Mouse (Mus musculus) A20 (cell line): ENCODE results near the gene Ptges.
"Not testable (repeated sequence)": the region's sequence is repeated elsewhere in the genome, so short reads cannot be mapped to it uniquely, and the experiment has no call there.

Experiments used
- DNase-seq: peaks from one replicate; pipeline ENCODE4 v3.0.0-alpha.2; 2011; ENCODE audit warnings: low read depth, low spot score

The Ptges gene

GRCm38 (mm10) chr2:30929483-30930045 is at the start of gene Ptges:
TSS of gene Ptges (minus strand) at chr2:30929863.
- no peak for DNase-seq

- DNase-seq: peak; percentile 92
Observed at GRCm38 (mm10) chr2:30967352-30968327, 38.0 kb upstream of the Ptges start, which contains the start of gene Tor1a. TSS of gene Tor1a (minus strand) at chr2:30967933.

GRCm38 (mm10) chr2:30966826-30967225 is 37.2 kb upstream of the Ptges start:
- peak; percentile 61 for DNase-seq

DNA sequence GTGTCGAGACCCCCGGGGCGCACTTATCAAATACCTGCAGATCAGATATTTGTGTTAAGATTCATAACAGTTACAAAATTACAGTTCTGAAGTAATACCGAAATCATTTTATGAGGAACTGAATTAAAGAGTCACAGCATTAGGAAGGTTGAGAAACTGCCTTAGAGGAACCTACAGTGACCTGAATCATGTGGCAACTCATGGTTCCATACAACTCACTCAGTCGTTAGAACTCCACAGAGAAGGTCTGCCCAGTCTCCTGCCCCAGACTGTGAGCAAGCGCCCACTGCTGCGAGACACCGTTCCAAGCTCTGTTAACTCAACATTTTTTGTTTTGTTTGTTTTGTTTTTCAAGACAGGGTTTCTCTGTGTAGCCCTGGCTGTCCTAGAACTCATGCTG is 36.0 kb upstream of the Ptges start:
- DNase-seq: peak; percentile 33

DNA sequence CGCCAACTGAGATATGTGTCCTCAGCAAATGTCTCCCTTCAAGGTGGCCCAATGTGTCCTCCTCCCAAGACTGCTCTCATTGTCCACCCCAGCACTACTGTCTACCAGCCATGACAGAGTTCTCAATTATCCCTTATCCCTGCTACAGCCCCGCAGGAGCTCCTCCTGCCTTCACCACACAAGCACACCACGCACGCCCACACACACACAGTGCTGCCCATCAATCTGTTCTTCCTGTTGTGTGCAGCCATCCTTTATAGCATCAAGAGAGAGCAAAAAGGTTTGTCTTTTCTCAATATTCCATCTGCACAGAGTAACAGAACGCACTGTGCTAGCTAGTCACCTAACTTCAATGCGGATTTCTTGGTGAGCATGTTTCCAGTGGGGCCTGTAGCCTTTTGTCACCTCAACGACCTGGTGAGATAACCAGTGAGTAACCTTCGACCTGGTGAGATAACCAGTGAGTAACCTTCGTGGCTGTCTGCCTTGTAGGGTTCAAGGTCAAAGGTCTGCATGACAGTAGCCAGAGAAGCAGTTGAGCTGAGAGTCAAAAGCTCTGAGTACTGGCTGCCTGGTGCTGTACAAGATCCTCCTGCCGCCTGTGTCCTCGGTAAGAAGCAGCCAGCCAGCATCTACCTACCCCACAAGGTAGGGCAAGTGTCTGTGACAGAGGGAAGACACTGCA is 33.0 kb upstream of the Ptges start:
- DNase-seq: no peak

GRCm38 (mm10) chr2:30959856-30960255 is 30.2 kb upstream of the Ptges start:
- DNase-seq: no peak

- no peak for DNase-seq
Observed at GRCm38 (mm10) chr2:30958726-30959125, 29.1 kb upstream of the Ptges start.

DNA sequence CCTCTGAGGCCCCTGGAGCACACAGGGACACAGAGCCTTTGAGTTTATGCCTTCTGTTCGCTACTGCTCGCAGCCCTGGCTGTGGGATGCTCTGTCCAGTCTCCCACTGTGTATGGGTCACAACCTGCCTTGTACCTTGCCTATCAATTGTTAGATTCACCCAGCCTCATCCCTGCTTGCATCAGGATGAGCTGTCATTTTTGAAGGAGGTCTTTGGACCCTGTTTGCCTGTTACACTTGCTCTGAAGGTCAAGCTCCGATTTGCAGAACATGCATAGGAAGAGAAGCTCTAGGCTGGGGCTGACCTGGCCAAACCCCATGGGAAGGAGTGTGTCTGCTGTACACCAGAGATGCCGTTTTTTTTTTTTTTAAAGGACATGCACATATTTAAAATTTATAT is 27.8 kb upstream of the Ptges start:
- DNase-seq: no peak

GRCm38 (mm10) chr2:30954797-30955196 is 25.1 kb upstream of the Ptges start:
- DNase-seq: peak; percentile 67

DNA sequence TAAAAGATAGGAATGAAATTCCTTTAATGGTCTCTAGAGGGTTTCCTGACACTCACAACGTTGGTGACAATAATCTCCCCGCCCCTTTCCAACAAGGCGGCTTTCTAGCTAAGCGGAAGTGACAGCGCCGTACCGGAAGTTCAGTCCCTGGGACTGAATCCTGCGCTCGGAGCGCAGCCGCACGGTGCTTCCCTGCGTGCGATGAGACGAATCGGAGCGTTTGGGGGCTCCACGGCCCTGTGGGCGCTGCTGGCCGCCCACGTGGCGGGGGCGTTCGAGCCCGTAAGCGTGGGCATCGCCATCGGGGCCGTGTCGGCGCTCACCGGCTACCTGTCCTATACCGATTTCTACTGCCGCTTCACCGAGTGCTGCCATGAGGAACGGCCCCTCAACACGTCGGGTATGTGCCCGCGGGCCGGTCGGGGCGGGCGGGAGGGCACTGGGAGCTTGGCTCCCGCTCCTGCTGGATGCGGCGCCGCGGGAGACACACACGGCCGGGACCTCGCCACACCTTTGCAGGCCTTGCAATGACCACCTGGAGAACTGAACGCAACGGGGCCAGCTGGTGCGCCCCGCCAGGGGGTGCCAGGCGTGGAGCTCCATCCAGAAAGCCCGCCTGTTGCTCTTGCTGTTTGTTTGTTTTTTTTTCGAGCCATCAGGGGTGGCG is 23.3 kb upstream of the Ptges start, which contains the start of gene Tor1b:
Tor1b (plus strand) TSS at position 136 of the 667 bp plus-strand sequence.
- peak; percentile 93 for DNase-seq

DNA sequence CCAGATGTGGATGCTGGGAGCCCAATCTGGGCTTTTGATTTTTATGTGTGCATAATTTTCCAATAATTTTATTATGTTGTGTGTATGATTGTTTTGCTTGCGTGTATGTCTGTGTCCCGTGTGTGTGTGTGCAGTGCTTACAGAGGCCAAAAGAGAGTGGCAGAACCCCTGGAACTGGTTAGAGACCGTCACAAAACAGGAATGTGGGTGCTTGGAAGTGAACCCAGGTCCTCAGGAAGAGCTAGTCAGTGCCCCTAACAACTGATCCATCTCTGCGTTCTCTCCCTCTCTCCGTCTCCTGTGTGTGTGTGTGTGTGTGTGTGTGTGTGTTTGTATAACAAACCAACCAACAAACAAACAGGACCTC is 22.8 kb upstream of the Ptges start:
- no peak for DNase-seq

DNA sequence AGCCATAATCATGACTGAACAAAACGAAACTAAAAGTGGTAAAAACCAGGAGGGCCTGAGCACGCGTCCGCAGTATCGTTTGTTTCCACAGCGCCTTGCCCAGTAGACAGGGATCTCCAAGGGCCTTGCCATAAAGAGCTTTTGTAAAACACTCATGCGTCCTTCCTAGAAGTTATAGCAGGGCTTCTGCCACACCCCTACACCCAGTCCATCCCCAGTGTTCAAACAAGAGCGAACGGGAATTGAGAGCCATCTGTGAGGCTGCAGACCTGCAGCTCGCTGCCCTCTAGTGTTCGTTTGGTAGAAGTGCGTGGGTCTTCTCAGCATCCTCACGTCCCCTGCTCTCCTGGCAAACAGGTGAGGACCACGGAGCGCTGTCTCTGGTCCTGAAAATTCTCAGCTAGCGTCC is 12.9 kb upstream of the Ptges start:
- DNase-seq: peak; percentile 90

- peak; percentile 50 for DNase-seq
Observed at GRCm38 (mm10) chr2:30942116-30942515, 12.5 kb upstream of the Ptges start.

- no peak for DNase-seq
Observed at GRCm38 (mm10) chr2:30941586-30941985, 11.9 kb upstream of the Ptges start.

DNA sequence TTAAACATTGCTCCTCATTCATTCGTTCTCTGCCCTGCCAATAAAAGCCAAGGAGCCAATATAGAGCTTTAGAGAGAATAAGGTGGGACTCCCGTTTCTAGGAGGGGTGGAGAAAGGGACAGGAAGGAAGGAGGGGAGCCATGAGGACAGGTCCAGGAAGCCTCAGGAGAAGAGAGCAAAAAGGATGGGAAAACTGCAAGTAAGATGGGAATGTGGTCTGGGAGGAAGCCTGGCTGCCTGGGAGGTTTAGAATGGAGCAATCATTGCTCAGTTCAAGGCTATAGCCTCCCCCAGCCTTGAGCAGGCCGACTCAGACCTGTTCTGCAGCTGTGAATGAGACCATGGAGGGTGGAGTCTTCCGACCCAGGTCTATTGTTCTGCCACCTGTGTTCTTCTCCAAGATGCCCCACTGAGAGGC is 8.9 kb upstream of the Ptges start:
- DNase-seq: no peak

GRCm38 (mm10) chr2:30937731-30938130 is 8.1 kb upstream of the Ptges start:
- DNase-seq: no peak

DNA sequence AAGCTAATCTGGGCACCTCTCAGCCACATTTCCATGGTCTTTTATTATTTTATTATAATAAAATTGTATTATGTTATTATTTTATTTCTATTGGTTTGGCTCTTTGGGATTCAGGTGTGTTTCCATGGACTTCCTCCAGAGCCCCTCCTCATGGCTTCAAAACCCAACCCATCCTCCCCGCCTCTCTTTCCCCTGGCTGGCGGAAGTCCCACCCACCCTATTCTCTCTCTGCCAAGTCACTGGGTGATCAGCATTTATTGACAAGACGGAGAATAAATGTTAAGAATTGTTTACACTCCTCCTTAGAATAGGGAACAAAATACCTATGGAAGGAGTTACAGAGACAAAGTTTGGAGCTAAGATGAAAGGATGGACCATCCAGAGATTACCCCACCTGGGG is 7.1 kb upstream of the Ptges start:
- no peak for DNase-seq

DNA sequence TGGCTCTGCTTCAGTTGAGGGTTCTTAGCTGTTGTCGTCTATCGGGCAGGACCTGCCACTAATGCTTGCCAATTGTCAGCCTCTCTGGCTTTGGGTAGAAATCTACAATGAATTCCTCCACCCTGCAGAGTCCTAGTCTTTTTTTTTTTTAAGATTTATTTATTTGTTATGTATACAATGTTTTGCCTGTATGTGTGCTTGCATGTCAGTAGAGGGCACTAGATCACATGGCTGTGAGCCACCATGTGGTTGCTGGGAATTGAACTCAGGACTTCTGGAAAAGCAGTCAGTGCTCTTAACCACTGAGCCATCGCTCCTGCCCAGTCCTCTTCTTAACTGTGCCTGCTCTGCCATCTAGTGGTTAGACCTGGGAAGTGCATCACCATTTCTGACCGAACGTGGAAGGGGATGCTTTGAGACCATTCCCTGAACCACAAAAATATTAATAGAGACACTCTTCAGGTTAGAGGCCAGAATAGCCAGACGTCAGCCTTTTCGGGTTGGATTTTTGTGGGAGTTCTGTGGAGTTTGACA is 4.3 kb upstream of the Ptges start:
- DNase-seq: peak; percentile 66

DNA sequence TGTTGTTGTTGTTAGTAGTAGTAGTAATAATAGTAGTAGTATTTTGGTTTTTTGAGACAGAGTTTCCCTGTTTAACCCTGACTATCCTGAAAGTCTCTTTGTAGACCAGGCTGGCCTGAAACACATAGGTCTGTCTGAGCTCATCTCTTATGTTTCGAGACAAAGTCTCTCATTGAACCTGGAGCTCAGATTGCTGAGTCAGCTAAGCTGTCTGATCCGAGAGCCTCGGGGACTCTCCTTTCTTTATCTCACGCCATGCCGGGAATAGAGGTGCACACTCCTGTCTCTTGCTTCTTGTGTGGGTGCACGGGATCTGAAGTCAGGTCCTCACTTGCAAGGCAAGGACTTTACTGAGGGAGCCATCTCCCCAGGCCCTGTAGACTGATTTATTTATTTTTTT is 3.4 kb upstream of the Ptges start:
- no peak for DNase-seq

DNA sequence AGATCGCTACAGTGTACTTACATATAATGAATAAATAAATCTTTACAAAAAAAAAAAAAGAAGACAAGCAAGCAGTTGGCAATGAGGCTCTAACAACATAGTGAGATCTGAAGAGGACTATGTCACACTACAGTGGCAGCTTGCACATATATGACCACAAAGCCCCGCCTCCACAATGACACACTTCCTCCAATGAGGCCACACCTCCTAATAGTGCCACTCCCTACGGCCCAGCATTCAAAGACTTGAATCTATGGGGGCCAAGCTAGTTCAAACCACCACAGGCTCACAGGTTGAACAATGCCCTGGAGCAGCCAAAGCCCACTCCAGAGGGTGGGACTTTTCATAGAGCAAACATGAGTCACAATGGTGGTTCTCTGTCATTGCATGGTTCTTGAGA is 2.3 kb upstream of the Ptges start:
- DNase-seq: peak; percentile 22

DNA sequence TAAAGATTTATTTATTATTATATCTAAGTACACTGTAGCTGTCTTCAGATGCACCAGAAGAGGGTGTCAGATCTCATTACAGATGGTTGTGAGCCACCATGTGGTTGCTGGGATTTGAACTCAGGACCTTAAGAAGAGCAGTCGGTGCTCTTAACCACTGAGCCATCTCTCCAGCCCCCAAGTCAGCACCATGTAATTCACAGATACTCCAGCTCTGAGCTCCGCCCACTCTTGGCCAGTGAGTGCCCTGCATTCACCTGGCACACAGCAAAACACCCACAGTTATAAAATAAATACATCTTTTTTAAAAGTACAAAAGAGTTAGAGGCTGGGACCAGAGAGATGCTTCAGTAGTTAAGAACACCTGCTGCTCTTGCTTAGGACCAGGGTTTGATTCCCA is 1.2 kb upstream of the Ptges start:
- DNase-seq: not testable (repeated sequence)
